Mouse (Mus musculus) CH12.LX (cell line): ENCODE measurements around the gene Bfsp2. TPM values are rescaled to one million over a fixed set of nuclear protein-coding genes. Genes with fewer than 3 reads are reported as not detected.

Experiments used
- DNase-seq: peaks from one replicate; pipeline ENCODE4 v3.0.0-alpha.2; 2013; ENCODE audit errors: extremely low read depth
- H3K27ac ChIP-seq: 2 replicates; pipeline ENCODE4 v1.5.1; 2012; ENCODE audit warnings: low read depth, mild to moderate bottlenecking, control low read depth, moderate library complexity; ENCODE audit not compliant: insufficient read depth
- H3K27me3 ChIP-seq: replicated peaks from 2 replicates; pipeline ENCODE3; 2012; ENCODE audit warnings: inconsistent platforms
- H3K36me3 ChIP-seq, 2 experiments: replicated peaks in 1 of 2; 2 replicates each; pipeline versions ENCODE3 to v1.6.1; 2012; ENCODE audit warnings: inconsistent platforms in 1 of 2, low read length in 1 of 2, mild to moderate bottlenecking in 1 of 2, mixed read lengths in 1 of 2, moderate library complexity in 1 of 2; ENCODE audit not compliant: control insufficient read depth in 1 of 2, insufficient read depth in 1 of 2
- H3K4me1 ChIP-seq, 2 experiments: 2 replicates each; pipeline ENCODE4 v1.6.1; 2012; ENCODE audit warnings: inconsistent platforms in 1 of 2, moderate library complexity in 1 of 2; ENCODE audit not compliant: insufficient read depth in 2 of 2, control insufficient read depth in 1 of 2
- H3K4me2 ChIP-seq: 2 replicates; pipeline ENCODE4 v1.6.1; 2012; ENCODE audit warnings: low read depth, mild to moderate bottlenecking, control low read depth; ENCODE audit not compliant: poor library complexity, insufficient read depth, severe bottlenecking
- H3K4me3 ChIP-seq, 3 experiments: fragments of 150-350 bp in 1 of 3; sonication (generic) in 1 of 3; replicated peaks in 1 of 3; 2 replicates each; pipeline versions ENCODE3 to v1.5.1; 2011 to 2012; ENCODE audit warnings: low read depth in 2 of 3, low read length in 2 of 3, mild to moderate bottlenecking in 2 of 3, moderate library complexity in 2 of 3, control low read depth in 1 of 3, improper control_type of control experiment in 1 of 3, inconsistent platforms in 1 of 3, mixed read lengths in 1 of 3; ENCODE audit not compliant: poor library complexity in 1 of 3
- H3K79me2 ChIP-seq: replicated peaks from 2 replicates; pipeline ENCODE4 v1.6.1; 2012; ENCODE audit warnings: mild to moderate bottlenecking, moderate library complexity; ENCODE audit not compliant: control insufficient read depth, poor library complexity, insufficient read depth, severe bottlenecking; ENCODE audit errors: extremely low read depth
- H3K9ac ChIP-seq: 2 replicates; pipeline ENCODE4 v1.6.1; 2012; ENCODE audit warnings: low read depth, mild to moderate bottlenecking, control low read depth, moderate library complexity; ENCODE audit not compliant: insufficient read depth
- H3K9me3 ChIP-seq: replicated peaks from 2 replicates; pipeline ENCODE3; 2012; ENCODE audit warnings: low read length, inconsistent platforms, mixed read lengths
- BHLHE40 ChIP-seq: IDR thresholded peaks from 2 replicates; pipeline ENCODE4 v1.6.1; 2011; ENCODE audit warnings: mild to moderate bottlenecking, low read depth, low read length, improper control_type of control experiment
- CHD2 ChIP-seq: IDR thresholded peaks from 2 replicates; pipeline ENCODE4 v1.6.1; 2011; ENCODE audit warnings: low read length, improper control_type of control experiment
- CTCF ChIP-seq, 2 experiments: IDR thresholded peaks in 1 of 2; conservative IDR thresholded peaks in 1 of 2; 2 replicates each; pipeline ENCODE4 v1.5.1; 2011 to 2012; ENCODE audit warnings: low read depth in 2 of 2, low read length in 2 of 2, improper control_type of control experiment in 1 of 2, inconsistent platforms in 1 of 2, mild to moderate bottlenecking in 1 of 2, moderate library complexity in 1 of 2
- ELF1 ChIP-seq: IDR thresholded peaks from 2 replicates; pipeline ENCODE4 v1.6.1; 2014; ENCODE audit warnings: low read depth, mild to moderate bottlenecking, inconsistent platforms, low read length, improper control_type of control experiment
- EP300 ChIP-seq: IDR thresholded peaks from 2 replicates; pipeline ENCODE4 v1.6.1; 2011; ENCODE audit warnings: low read length, improper control_type of control experiment
- ETS1 ChIP-seq: conservative IDR thresholded peaks from 2 replicates; pipeline ENCODE4 v1.6.1; 2012; ENCODE audit warnings: low read depth, mild to moderate bottlenecking, inconsistent platforms, low read length, improper control_type of control experiment, moderate library complexity
- HCFC1 ChIP-seq: IDR thresholded peaks from 2 replicates; pipeline ENCODE4 v1.6.1; 2012; ENCODE audit warnings: low read depth, mild to moderate bottlenecking, inconsistent platforms, low read length, improper control_type of control experiment
- IRF4 ChIP-seq: IDR thresholded peaks from 2 replicates; pipeline ENCODE4 v1.6.1; 2014; ENCODE audit warnings: low read depth, mild to moderate bottlenecking, inconsistent platforms, low read length, improper control_type of control experiment
- KAT2A ChIP-seq: IDR thresholded peaks from 2 replicates; pipeline ENCODE4 v1.6.1; 2012; ENCODE audit warnings: low read length, improper control_type of control experiment, inconsistent platforms; ENCODE audit not compliant: insufficient replicate concordance
- MAX ChIP-seq: IDR thresholded peaks from 2 replicates; pipeline ENCODE4 v1.6.1; 2011; ENCODE audit warnings: low read length, improper control_type of control experiment
- MAZ ChIP-seq: IDR thresholded peaks from 2 replicates; pipeline ENCODE4 v1.6.1; 2012; ENCODE audit warnings: low read depth, mild to moderate bottlenecking, inconsistent platforms, low read length, improper control_type of control experiment, moderate library complexity
- MEF2A ChIP-seq: IDR thresholded peaks from 2 replicates; pipeline ENCODE4 v1.6.1; 2014; ENCODE audit warnings: low read depth, mild to moderate bottlenecking, inconsistent platforms, low read length, improper control_type of control experiment, borderline replicate concordance
- MXI1 ChIP-seq: IDR thresholded peaks from 2 replicates; pipeline ENCODE4 v1.6.1; 2011; ENCODE audit warnings: mild to moderate bottlenecking, low read depth, low read length, improper control_type of control experiment
- NELFE ChIP-seq: IDR thresholded peaks from 2 replicates; pipeline ENCODE4 v1.6.1; 2011; ENCODE audit warnings: low read depth, low read length, improper control_type of control experiment
- PAX5 ChIP-seq: IDR thresholded peaks from 2 replicates; pipeline ENCODE4 v1.6.1; 2012; ENCODE audit warnings: low read length, inconsistent platforms, mixed read lengths
- POLR2A ChIP-seq: IDR thresholded peaks from 2 replicates; pipeline ENCODE4 v1.6.1; 2011; ENCODE audit warnings: low read depth, mild to moderate bottlenecking, improper control_type of control experiment, low read length
- UBTF ChIP-seq: IDR thresholded peaks from 2 replicates; pipeline ENCODE4 v1.6.1; 2012; ENCODE audit warnings: low read depth, mild to moderate bottlenecking, inconsistent platforms, low read length, improper control_type of control experiment, moderate library complexity
- USF1 ChIP-seq: IDR thresholded peaks from 2 replicates; pipeline ENCODE4 v1.6.1; 2014; ENCODE audit warnings: low read depth, mild to moderate bottlenecking, inconsistent platforms, low read length, improper control_type of control experiment
- USF2 ChIP-seq: conservative IDR thresholded peaks from 2 replicates; pipeline ENCODE4 v1.6.1; 2011; ENCODE audit warnings: low read depth, low read length, improper control_type of control experiment
- ZC3H11A ChIP-seq: IDR thresholded peaks from 2 replicates; pipeline ENCODE4 v1.6.1; 2012; ENCODE audit warnings: low read depth, mild to moderate bottlenecking, inconsistent platforms, low read length, improper control_type of control experiment
- ZMIZ1 ChIP-seq: IDR thresholded peaks from 2 replicates; pipeline ENCODE4 v1.6.1; 2012; ENCODE audit warnings: low read depth, mild to moderate bottlenecking, inconsistent platforms, low read length, improper control_type of control experiment
- dilution Hi-C: fragments of 300-500 bp; cut with MboI; formaldehyde crosslinking; loops from 2 replicates; pipeline ENCODE4 v1.14.3; 2020; ENCODE audit warnings: low sequenced_read_pairs; ENCODE audit not compliant: extremely low pct_unique_long_range_greater_than_20kb, extremely low pct_ligation_motif_present
- in situ Hi-C: fragments of 300-500 bp; cut with MboI; formaldehyde crosslinking; loops from 3 replicates; pipeline ENCODE4 v1.14.3; 2019; ENCODE audit warnings: low sequenced_read_pairs, low pct_ligation_motif_present, low pct_unique_long_range_greater_than_20kb, mixed read lengths
- polyA plus RNA-seq: library from polyadenylated mRNA; unstranded; fragments of >175 nt; gene quantifications from 2 replicates; pipeline ENCODE4 v1.2.1, GENCODE M21; 2012; ENCODE audit warnings: low read depth; ENCODE audit not compliant: insufficient read length
- total RNA-seq, 2 experiments: library from RNA; depleted of rRNA; stranded (reverse); fragments of 300-350 nt in 1 of 2; fragments of >200 nt in 1 of 2; gene quantifications; 2 replicates each; pipeline ENCODE4 v1.2.3; 2012 to 2014

Gene Bfsp2
- total and polyA plus RNA-seq, 3 experiments, result 0.64 to 4.8 (median 3.4) TPM

- in situ Hi-C loops, result no loop called here
- Histone ChIP-seq H3K9ac (no peak overlapping the region), H3K27ac (no peak overlapping the region), H3K36me3 (peaks cover 0 to 7% of the 10 kb centered on the region in 2 experiments), H3K4me2 (no peak overlapping the region), H3K9me3 (peaks cover 7% of the 10 kb centered on the region), H3K27me3 (no peaks in the 10 kb centered on the region), H3K79me2 (no peaks in the 10 kb centered on the region), H3K4me1 (peaks cover 3 to 16% of the 10 kb centered on the region in 2 experiments), H3K4me3 (no peak overlapping the region)
- dilution Hi-C loops, result no loop called here
- DNase-seq, result no peak
- TF ChIP-seq EP300, result no peak
- no peak for TF ChIP-seq MEF2A
- TF ChIP-seq HCFC1, result no peak
- peak in 1 of 2 experiments; percentile 19; a peak in 1 of 4 replicates for TF ChIP-seq CTCF (conservative IDR thresholded peaks at IDR 0.05 in 1 of 2, IDR thresholded peaks at IDR 0.05 in 1 of 2; ENCODE audit: low read depth in 2 of 2, low read length in 2 of 2)
- no peak for TF ChIP-seq ELF1
- TF ChIP-seq BHLHE40, result no peak
- no peak for TF ChIP-seq CHD2
Measured at GRCm38 (mm10) chr9:103444656-103445055, 35.6 kb downstream of the Bfsp2 start.

GRCm38 (mm10) chr9:103443824-103444185 is 36.4 kb downstream of the Bfsp2 start:
- in situ Hi-C loops, result no loop called here

GRCm38 (mm10) chr9:103443121-103443823 is 36.9 kb downstream of the Bfsp2 start:
- peaks cover 0 to 10% of the 10 kb centered on the region in 2 experiments; a peak in 2 of 4 replicates for H3K4me1 ChIP-seq
- H3K36me3 ChIP-seq, result peaks cover 0 to 8% of the 10 kb centered on the region in 2 experiments
- no peak overlapping the region for H3K9ac ChIP-seq
- H3K27me3 ChIP-seq, result no peaks in the 10 kb centered on the region
- no peak overlapping the region for H3K4me2 ChIP-seq
- dilution Hi-C loops (no loop called here), in situ Hi-C loops (no loop called here)
- no peaks in the 10 kb centered on the region for H3K79me2 ChIP-seq
- peaks cover 7% of the 10 kb centered on the region for H3K9me3 ChIP-seq
- DNase-seq, result no peak
- TF ChIP-seq PAX5 (no peak), ZC3H11A (no peak), CHD2 (no peak), IRF4 (no peak), USF2 (no peak), EP300 (no peak), MAZ (no peak), UBTF (no peak), ZMIZ1 (no peak), ETS1 (no peak), POLR2A (no peak), HCFC1 (no peak), USF1 (no peak), NELFE (no peak), CTCF (conservative IDR thresholded peaks at IDR 0.05 in 1 of 2, IDR thresholded peaks at IDR 0.05 in 1 of 2; ENCODE audit: low read depth in 2 of 2, low read length in 2 of 2) (no peak), MAX (no peak)
- H3K27ac ChIP-seq, result no peak overlapping the region
- no peak overlapping the region for H3K4me3 ChIP-seq

More at GRCm38 (mm10) chr9:103443824-103444185, 36.4 kb downstream of the Bfsp2 start:
- H3K9ac ChIP-seq, result no peak overlapping the region
- no peak overlapping the region for H3K4me2 ChIP-seq
- H3K27me3 ChIP-seq, result no peaks in the 10 kb centered on the region
- DNase-seq, result no peak
- H3K4me3 ChIP-seq, result no peak overlapping the region
- dilution Hi-C loops, result no loop called here
- no peak for TF ChIP-seq KAT2A
- no peak for TF ChIP-seq IRF4
- no peak for TF ChIP-seq ELF1
- no peak for TF ChIP-seq UBTF
- TF ChIP-seq MXI1, result no peak
- TF ChIP-seq ZMIZ1, result no peak
- no peak for TF ChIP-seq MAZ
- H3K4me1 ChIP-seq, result peaks cover 0 to 10% of the 10 kb centered on the region in 2 experiments; a peak in 2 of 4 replicates
- H3K27ac ChIP-seq, result no peak overlapping the region
- H3K9me3 ChIP-seq, result peaks cover 7% of the 10 kb centered on the region
- H3K79me2 ChIP-seq, result no peaks in the 10 kb centered on the region
- peaks cover 0 to 7% of the 10 kb centered on the region in 2 experiments for H3K36me3 ChIP-seq
